Mouse (Mus musculus) cerebellum, adult 11-12 months (tissue): ENCODE data around the gene Trim45.
A peak's percentile ranks its signal among the peaks of the same experiment; 100 is the strongest.

ENCODE experiments used
- DNase-seq: peaks from one replicate; pipeline ENCODE4 v3.0.0; 2022

Trim45 gene

DNA sequence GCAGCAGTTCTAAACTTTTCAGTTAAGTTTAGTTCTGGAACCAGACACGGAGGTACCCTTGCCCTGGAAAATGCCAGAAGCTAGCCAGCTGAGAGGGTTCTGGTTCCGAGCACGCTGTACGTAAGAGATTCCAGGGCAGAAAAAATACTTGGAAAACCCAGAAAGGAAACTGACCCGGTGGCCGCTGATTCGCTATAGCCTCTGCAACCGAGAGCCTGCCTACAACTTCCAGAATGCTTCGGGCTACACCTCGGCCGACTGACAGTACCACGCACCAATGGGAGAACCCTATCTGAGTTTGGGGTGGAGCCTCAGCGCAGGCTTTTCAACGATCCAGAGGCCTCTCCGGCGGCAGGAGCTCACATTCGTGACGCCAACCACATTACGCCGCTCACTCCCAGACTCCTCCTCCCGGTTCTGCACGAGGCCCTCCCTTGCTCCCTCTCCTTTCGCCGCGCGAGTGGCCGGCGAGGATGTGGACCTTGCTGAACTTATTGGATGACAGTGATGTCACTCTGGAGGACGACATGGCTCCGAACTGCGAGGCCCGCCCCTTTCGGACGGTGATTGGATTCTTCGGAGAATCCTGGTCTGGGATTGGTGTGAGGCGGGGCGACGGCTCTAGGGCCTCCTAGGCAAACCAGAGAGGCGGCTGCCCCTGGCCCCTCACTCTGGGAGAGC lies at the start of gene Trim45:
TSS of gene Trim45 (plus strand) at position 378 of the 681 bp plus-strand sequence.
- peak; percentile 100 for DNase-seq

DNA sequence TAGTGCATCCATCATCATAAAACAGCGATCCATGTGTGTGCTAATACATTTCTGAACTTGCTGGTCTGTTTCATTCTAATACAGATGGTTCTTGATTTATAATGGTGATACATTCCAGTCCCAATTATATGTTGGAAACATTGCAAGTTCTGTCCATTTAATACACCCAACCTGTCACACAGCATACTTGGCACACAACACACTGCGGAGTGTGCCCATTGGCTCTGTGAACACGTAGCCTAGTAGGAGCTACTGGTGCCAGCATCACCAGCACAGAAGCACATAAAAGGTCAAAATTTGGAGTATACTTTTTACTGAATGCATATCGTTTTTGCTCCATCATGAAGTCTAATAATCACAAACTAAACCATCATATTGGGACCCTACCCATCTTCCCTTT lies 44.9 kb upstream of the Trim45 start:
- DNase-seq, result no peak

DNA sequence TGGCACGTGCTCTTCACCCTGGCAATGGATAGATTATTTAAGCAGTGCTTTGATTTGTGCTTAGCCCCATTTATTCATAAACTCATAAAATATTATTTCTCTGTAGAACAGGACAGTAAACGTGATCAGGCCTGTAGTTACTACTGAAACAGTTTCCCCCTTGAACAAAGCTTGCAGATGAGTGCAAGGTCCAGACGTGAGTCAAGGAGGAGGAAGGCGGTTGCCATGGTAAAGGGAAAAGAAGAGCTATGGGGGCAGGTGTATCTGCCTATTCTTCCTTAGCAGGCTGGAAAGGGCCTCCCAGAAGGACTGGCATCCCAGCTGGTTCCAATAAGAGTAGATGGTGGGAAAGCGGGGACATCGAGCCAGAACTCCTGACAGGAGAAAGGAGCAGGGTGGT lies 40.6 kb upstream of the Trim45 start:
- DNase-seq, result no peak

DNA sequence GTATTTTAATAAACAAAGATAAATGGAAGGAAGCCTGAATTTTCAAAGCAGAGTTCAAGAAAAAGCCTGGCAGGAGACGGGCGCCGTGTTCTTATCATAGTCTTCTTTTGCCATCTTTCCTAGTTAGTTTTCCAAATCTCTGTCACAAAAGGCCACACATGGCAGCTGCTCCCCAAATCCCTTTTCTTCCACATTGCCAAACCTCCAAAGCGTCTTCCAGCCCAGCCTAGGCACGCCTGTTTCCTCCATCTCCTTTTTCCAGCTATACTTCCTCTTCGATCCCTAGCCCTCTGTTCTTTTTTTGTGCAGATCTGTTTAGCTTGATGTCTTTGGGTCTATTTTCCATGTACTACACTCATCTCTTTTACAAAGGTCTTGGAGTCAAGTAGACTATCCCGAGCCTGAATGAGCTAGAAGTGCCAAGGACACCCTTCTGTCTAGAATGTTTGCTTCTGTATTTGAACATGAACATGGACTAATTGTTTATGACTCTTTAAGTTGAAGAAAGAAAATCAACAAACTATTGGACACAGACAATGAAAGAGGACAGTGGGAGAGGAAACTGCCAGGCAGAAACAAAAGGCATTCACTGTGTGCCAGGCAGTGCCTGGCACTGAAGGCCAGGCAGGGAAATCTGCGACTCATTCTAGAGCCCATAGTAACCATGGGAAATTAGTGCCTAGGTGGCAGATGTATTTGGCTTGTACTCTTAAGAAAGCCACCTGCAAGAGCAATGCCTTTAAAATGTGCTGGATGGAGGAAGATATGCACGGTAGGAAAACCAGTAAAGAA lies 40.0 kb upstream of the Trim45 start:
- no peak for DNase-seq

DNA sequence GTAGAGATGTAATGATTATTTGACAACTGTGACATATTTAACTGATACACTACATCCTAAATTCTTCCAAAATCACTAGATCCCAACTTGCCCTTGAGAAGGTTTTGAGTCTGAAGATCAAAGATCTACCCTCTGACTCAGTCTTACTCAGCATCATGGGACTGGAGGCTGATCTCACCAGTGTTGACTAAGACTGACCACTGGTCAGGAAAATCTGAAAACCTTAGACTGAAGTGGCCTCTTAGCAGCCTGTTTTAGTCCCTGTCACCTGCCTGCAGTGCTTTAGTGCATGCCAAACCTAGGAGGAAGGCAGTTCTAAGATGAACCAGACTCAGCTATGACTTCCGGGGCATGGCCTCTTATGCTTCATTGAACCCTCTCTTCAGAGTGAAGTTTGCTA lies 32.8 kb upstream of the Trim45 start:
- DNase-seq, result no peak

DNA sequence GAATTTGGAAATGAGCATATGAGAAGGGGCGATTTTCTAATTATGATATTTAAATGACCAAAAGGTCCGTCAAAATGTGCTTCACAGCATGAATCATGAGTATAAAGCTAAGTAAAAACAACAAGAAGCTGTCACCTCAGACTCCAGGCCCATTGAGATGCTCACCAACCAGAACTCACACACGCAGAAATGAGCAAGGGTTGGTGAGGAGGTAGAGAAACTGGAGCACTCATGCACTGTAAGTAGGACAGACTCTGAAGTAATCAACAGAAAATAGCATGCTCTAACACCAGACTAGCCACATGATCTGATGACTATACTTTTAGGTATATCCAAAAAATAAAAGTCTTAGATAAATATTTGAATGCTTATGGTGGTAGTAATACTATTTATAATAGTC lies 31.6 kb upstream of the Trim45 start:
- no peak for DNase-seq

DNA sequence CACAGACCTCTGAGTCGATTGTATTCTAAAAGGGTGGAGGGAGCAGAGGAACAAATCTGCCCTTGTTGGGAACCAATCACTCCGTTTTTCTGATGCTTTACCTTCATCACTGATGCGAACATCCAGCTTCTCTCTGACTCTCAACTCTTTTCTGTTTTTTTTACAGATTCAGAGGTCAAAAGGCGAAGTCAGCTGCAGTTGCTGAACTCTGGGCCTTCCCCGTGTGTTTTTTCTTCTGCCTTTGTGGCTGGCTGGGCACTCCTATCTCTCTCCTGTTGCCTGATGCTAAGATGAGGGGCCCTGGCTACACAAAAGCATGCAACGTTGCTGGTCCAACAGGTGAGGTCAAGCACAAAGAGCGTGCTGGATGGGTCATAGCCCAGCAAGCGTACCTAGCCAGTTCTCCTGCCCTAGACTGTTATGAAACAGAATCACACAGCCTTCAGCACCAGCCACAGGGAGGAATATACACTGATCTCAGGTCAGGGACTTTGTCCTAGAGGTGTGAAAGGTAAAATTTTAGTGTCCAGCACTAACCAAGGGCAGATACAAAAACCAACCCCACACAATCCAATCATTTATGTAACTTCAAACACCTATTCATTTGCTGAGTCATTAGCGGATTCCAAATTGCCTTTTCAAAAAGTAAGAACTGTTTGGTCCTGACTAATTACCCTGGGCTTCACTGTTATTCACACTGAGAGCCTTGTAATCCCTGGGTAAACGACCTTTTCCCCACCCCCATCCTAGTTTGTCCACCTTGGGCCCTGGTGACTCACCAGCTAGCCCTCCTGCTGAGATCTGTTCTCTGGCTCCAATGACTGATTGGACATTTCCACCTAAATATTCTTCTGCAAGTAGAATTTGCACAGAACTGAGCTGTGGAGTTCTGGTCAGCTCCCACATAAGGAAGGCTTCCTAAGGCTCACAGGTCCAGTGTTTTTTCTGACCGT lies 29.3 kb upstream of the Trim45 start:
- DNase-seq, result no peak

DNA sequence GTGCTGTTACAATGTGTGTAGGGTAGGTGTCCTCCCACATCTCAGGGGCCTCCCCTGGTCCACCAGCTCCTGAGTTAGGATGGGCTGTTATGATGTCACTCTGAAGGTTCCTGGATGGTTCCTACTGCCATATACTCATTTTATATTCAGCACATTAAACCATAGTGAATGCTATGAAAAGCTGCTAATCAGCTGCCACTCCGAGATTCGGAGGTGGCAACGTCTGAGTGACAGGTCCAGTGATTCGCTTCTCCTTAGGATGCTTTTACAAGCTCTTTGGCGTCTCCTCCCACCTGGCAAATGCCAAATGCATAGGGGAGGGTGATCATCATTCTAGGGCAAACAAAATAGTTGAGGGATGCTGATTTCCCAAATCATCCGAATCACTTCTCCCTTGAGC lies 26.5 kb upstream of the Trim45 start:
- no peak for DNase-seq

DNA sequence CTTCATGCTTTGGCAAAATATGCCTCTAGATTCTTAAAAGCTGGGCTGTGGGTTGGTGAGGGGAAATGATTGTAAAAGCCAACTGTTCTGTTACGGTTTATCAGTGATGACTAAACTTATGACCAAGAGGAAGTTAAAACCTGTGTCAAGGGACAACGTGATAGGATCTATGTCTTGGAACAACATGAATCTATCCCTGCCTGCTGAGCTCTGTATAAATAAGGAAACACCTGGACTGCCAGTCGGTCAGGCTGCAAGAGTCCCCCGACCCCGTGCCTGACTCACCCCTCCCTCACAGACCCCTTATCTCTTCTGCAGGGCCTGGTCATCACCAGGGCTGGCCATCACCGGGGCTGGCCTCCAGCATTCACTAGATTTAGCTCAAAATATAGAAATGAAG lies 15.9 kb upstream of the Trim45 start:
- no peak for DNase-seq

DNA sequence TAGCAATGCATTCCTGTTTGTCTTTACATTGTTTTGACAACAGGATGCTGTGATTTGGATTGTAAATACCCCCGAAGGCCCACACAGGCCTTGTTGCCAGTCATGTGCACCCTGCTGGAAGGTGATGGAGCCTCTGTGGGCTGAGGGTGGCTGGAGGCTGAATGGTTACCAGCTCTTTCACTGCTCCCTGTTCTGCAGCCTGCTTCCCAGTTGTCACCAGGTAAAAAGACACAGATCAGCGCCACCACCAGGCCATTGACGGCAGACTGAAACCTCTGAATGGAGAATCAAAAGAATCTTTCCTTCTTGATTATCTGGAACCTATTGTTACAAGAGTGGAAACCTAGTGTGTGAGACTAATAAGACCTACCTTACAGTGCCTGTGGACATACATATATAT lies 15.1 kb upstream of the Trim45 start:
- no peak for DNase-seq

DNA sequence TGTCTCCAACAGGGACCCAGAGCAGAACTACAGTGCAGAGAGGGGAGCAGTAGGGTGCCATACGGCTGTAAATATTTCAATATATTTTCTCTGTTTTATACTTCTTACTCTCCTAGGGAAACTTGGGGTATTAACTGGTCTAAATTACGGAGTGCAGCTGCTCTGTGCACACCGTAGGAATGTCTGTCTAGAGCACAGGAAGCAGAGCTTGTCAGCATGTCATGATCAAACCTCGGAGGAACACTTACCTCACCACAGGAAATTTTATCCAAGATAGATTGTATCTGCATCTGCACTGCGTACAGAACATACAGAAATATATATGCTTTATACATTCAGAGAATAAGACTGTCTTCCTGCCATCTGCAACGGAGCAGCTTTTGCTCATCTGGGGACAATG lies 13.4 kb upstream of the Trim45 start:
- DNase-seq, result no peak

DNA sequence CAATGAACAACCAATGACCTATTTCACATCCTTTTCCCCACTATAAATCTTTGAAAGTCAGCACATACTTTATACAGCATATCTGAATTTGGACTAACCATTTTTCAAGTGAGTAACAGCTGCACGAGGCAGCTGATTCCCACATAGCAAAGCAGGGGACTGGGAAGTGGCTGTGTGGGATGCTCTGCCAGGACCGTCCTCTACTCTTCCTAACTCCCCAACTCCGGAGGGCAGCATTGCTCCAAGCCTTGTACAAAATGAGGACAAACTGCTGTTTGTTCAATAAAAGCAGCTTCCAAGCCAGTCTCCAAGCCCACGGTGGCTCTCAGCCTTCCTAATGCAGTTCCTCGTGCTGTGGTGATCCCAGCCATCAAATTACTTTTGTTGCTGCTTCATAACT lies 11.4 kb upstream of the Trim45 start:
- DNase-seq, result no peak

DNA sequence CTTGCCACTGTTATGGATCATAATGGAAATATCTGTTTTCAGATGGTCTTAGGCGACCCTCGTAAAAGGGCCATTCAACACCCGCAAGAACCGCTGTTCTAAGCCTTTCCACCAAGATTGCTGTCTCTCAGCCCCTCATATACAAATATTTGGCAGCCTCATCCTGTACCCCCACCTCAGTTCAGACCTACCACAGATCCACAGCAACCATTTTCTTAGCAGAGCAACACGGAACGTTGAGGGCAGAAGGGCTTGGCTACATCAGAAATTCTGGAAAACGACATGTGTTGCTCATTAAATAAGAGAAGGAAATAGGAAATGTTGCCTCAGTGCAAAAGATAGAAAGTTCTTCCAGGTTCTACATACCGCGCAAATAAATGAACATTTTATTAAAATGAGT lies 11.0 kb upstream of the Trim45 start:
- no peak for DNase-seq

DNA sequence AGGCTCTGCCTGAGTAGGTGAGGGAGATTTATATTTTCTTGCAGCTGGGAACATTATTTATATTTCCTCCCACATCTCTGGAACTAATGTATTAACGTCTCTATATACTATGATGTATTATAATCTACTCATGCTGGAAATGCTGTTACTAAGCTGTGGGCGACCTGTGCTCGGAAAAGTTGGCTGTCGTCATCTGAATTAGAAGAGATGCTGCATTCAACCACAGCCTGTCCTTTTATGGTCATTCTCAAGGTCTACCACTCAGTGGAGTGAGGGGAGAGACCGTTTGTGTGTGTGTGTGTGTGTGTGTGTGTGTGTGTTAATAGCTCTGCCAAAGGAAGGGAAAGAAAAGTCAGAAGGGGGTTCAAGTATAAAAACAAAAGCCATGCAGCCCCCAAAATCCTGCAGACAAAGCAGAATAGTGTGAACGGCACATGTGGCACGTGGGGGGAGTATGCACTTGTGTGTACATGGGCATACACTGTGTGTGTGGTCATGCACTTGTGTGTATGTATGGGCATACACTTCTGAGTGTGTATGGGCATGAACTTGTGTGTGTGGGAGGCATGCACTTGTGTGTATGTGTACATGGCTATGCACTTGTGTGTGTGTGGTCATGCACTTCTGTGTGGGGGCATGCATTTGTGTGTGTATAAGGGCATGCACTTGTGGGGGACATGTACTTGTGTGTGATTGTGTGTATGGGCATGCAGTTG lies 10.3 kb upstream of the Trim45 start:
- DNase-seq, result no peak

DNA sequence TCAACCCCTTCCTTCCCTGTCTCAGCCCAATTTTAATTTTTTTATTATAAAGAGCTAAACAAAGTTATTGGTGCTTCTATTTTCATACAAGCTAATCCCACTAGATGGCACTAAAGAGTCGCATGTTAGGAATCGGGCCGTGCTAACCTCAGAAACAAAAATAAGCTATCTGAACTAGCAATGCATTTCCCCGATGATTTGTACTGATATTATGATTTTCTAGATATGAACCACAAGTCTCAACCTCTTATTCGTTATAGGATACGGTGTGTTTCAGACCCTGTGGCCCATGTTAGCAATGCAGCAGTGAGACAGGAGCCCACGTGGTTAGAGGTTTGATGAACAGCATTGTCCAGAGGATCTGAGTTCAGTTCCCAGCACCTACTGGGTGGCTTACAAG lies 5.2 kb upstream of the Trim45 start:
- DNase-seq, result no peak

DNA sequence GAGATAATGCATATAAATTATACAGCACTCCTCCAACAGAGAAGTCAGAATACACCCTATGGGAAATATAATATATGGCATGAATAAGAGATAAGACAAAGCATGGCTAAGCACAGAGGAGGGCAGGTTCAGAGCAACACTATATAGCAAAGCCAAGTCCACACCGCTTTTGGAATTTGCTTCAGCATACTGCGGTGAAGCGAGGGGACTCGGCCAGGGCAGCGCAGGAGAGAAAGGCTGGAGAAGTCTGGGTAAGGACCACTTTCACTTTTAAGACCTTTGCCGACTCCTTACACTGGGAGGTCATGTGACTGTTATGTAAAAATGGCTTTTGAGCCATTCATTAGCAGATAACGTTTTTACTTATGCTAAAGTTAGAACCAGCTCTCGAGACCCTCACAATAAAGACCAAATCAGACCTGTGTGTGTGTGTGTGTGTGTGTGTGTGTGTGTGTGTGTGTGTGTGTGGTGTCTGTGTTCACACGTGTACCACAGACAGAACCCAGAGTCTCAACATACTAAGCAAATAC lies 1.3 kb upstream of the Trim45 start:
- peak; percentile 24 for DNase-seq

DNA sequence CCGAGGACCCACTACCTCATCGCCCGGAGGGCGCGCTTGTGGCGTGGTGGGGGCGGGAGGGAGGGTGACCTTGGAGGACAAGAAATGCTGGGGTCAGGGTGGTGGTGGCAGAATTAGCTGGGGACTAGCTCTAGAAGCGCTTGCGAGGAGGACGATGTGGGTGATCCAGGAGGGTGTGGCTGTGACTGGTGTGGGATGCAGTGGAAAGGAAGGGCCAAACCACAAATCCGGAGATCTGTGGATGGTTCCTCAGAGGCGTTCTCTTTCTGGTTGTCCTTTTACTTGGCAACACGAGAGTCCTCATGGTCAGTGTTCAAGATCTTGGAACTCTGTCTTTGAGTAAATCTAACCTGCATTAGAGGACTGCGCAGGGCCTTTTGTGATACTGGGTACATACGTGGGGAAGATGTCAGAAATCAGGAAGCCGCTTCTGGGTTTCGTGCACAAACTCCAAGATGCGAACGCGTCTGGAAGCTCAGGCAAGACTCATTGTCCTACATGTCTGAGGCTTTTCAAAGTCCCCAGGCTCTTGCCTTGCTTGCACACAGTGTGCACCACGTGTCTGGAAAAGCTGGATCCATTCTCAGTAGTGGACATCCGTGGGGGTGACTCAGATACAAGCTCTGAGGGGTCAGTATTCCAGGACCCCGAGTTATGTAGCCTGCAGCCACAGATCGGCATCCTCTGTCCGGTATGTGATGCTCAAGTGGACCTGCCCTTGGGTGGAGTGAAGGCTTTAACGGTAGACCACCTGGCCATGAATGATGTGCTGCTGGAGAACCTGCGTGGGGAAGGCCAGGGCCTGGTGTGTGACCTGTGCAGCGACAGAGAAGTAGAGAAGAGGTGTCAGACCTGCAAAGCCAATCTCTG lies 739 bp downstream of the Trim45 start:
- peak; percentile 51 for DNase-seq

DNA sequence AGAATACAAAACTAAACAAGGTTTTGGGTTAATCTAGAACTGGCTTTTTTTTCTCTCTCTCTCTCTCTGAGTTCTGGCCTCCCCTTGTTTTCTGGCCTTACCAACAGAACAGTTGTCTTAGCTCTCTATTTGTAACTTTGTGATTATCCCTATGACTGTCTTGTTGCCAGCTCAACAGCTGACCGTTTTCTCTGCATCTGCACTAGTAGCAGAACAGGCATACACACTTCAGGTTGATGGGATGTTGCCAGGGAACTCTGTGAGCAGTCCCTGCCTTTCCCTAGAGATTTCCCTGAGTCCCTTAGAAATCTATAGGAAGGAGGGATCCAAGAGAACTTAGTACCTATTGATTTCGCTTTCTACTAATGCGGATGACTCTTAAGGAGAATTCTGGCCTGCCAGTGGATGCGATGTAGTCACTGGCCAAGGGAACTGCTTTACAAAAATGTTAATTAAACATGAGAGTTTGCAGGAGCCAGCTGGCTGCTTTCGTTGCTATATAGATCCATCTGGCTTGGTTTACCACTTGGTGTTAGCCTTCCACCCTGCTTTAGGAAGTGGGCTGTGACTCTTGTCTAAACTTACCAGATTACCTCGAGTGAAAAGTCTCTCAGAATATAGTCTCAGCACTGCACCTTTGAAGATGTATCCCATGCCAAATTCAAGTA lies 2.2 kb downstream of the Trim45 start:
- DNase-seq, result no peak

DNA sequence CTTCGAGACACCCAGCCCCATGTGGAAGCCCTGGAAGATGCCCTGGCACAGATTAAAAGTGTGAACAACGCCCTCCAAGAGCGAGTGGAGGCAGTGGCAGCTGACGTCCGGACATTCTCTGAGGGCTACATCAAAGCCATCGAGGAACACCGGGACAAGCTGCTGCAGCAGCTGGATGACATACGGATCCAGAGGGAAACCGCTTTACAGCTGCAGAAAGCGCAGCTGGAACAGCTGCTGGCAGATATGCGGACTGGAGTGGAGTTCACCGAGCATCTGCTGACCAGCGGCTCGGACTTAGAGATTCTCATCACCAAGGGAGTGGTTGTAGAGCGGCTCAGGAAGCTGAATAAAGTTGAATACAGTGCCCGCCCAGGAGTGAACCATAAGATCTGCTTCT lies 3.2 kb downstream of the Trim45 start:
- DNase-seq, result no peak

DNA sequence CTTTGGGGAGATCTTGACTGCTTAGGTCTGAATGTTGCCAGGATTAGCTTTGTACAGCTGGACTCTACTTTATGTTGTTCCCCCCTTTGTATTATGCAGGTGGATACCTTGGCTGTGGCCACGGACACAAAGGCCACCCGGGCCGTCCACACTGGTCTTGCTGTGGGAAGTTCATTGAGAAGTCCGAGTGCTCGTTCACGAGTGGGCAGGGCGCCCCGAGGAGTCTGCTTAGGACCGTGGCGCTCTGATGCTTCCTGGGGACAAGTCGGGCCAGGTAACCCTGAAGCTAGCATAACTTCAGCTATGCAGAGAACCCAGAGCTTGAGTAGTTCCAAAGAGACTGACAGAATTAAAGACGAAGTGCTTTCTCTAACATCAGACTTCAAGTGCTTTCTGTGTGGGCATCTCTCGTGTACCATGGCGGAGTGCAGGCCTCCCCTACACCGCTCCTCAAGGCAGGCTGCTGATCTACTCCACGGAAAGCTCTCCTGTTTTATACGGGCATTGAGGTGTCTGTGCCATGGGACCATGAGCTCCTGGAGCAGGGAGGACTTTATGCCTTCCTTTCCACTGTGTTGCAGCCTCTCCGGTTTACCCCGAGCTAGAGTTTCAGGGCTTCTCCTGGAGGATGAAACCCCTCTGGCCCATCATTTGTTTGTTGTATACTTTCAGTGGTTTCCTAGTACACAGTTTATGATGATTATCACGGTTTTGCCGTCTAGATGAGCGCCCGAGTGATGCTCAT lies 9.5 kb downstream of the Trim45 start:
- no peak for DNase-seq
